Mouse (Mus musculus) CD8-positive naive resting alpha-beta T cell, adult 57 days (primary cell): ENCODE data around the gene Defb23. TPM values are rescaled to one million over a fixed set of nuclear protein-coding genes. Genes with fewer than 3 reads are reported as not detected.

Experiments used
- total RNA-seq: library from RNA; stranded (reverse); gene quantifications from one replicate; pipeline ENCODE4 v1.2.4, GENCODE M21; 2023

Defb23 gene
- not detected for total RNA-seq

DNA sequence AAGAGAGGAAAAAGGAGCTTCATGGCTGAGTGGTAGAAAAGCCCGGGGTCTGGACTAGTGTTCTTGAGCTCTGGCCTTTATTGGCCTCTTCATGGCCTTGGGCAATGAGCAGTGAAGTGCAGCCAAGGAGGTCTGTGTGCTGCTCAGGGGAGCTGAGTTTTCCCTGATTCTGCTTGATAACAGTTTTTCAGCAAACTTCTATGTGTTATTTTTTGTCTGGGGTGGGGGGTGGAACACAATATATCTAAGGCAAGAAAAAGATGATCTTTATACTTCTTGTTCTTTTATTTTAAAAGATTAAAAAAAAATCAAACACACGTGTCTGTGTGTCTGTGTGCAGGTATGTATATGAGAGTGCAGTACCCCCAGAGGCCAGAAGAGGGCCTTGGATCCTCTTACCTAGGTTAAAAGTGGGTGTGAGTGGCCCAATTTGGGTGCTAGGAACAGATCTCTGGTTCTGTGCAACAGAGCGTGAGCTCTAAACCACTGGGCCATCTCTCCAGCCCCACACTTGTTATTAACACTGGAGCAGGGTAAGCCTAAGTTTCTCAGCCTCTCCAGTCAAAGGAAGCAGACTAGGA, at the start of gene Defb23:
Defb23 (minus strand) TSS at position 51 of the 581 bp plus-strand sequence.

DNA sequence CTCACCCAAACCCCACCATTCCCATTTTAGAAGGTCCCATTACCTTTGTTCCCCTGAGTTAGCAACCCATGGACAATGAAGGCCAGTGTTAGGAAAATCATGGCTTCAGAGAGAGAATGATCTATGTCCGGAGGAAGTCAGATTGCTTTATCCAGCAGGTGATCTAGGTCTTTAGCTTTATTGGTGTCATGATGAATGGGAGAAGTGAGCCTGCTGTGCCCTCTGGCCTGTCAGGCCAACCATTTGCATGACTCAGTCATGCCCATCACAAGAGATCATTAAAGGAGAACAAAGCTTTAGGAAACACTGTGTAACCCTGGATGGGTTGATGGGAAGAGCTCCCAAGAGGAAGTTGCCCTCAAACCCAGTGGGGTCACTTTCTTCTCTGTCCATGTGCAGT, 47.2 kb upstream of the Defb23 start, which contains the start of gene Defb26:
Defb26 (minus strand) TSS at position 101 of the 400 bp plus-strand sequence.

GRCm38 (mm10) chr2:152490038-152490437, 25.6 kb upstream of the Defb23 start, which contains the start of gene Defb22:
TSS of gene Defb22 (minus strand) at chr2:152490138.

GRCm38 (mm10) chr2:152476763-152477162, 12.3 kb upstream of the Defb23 start, which contains the start of gene Defb20:
TSS of gene Defb20 (plus strand) at chr2:152477063.

DNA sequence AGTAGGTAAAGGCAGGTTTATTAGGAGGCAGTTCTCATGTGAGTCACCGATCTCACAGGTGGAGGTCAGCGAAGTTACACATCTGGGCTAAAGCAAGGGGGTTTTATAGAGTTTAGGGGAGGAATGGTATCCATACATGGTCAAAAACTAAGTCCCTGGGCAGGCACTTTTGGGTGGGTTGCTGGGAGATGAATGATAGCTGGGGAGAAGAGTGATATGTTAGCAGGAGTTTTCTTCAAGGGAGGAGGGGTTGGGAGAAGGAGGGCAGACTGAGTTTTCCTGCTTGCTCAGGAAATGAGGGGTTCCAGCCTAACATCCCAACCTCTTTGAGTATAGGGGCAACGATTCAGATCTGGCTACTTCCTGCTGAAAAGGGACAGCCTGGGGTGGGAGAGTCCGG, 49.1 kb downstream of the Defb23 start, which contains the start of gene 6820408C15Rik:
6820408C15Rik (plus strand) TSS at position 301 of the 400 bp plus-strand sequence.

GRCm38 (mm10) chr2:152414591-152415165, 49.7 kb downstream of the Defb23 start, which contains the start of gene Zcchc3:
TSS of gene Zcchc3 (minus strand) at chr2:152415027.

Other genes starting within 250 kb of the Defb23 start
- gene Csnk2a1, start 237.8 kb downstream of the Defb23 start, total RNA-seq, result 102 TPM
- gene Tbc1d20, start 170.8 kb downstream of the Defb23 start, total RNA-seq, result 44.0 TPM
- gene Rbck1, start 132.0 kb downstream of the Defb23 start, total RNA-seq, result 215 TPM
- 10.8 TPM for gene Trib3, start 120.6 kb downstream of the Defb23 start, total RNA-seq
- not detected for gene Nrsn2, start 88.0 kb downstream of the Defb23 start, total RNA-seq
- 1.2 TPM for gene Sox12, start 66.6 kb downstream of the Defb23 start, total RNA-seq
- 2.9 TPM for gene Zcchc3, start 49.6 kb downstream of the Defb23 start, total RNA-seq
- gene 6820408C15Rik, start 49.0 kb downstream of the Defb23 start, total RNA-seq, result not detected
- not detected for gene Defb20, start 12.4 kb upstream of the Defb23 start, total RNA-seq
- not detected for gene Defb22, start 25.5 kb upstream of the Defb23 start, total RNA-seq
- gene Defb26, start 47.1 kb upstream of the Defb23 start, total RNA-seq, result not detected
- gene Defb28, start 53.6 kb upstream of the Defb23 start, total RNA-seq, result not detected
- not detected for gene Defb29, start 75.5 kb upstream of the Defb23 start, total RNA-seq
- gene Gm17416, start 104.7 kb upstream of the Defb23 start, total RNA-seq, result not detected
- not detected for gene Defb21, start 108.1 kb upstream of the Defb23 start, total RNA-seq
- gene Defb19, start 115.7 kb upstream of the Defb23 start, total RNA-seq, result not detected
- gene Defb45, start 134.8 kb upstream of the Defb23 start, total RNA-seq, result not detected
- gene Defb36, start 139.7 kb upstream of the Defb23 start, total RNA-seq, result not detected
- not detected for gene Defb25, start 158.4 kb upstream of the Defb23 start, total RNA-seq
- gene Rem1, start 162.3 kb upstream of the Defb23 start, total RNA-seq, result not detected
- 143 TPM for gene H13, start 204.8 kb upstream of the Defb23 start, total RNA-seq
- gene Mcts2, start 222.4 kb upstream of the Defb23 start, total RNA-seq, result 20.3 TPM